Mouse (Mus musculus): ENCODE results near the gene Dmc1. TPM values are rescaled to one million over a fixed set of nuclear protein-coding genes. Genes with fewer than 3 reads are reported as not detected.

Dmc1 gene
- total RNA-seq, 1 experiment from 2014 or later = 2.8 TPM

DNA sequence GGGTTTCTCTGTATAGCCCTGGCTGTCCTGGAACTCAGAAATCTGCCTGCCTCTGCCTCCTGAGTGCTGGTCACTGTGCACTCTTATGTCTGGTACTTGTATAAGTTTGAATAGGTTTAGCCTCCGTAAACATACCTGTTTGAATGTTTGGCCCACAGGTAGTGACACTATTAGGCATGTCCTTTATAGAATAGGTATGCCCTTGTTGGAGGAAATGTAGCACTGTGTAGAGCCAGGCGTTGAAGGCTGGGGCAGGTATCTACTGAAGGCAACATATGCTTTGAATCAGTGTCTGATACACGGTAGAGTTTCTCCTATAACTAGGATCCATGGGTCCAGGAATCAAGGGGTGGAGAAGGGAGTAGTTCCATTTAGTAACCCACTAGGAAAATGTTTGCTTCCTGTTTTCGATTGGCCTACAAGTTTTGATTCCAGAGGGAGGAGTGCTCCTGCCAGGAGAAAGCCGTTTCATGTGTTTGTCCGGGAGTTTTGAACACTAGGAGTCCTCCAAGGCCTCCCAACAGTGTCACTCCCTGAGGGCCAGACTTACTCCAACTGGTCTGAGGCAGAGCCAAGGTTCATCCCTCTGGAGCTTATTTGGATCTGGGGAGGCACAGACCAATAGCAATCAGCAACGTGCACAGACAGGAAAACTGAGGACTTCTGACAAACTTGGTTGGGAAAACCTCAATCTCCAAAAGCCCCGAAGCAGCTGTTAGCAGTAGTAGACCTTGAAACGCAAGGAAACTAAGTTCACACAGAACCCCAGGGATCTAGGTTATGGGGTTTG, 78.7 kb downstream of the Dmc1 start:
- no peak for ATAC-seq (replicated peaks in 1 of 2; ENCODE audit: insufficient read depth in 1 of 2, low FRiP score in 2 of 2, low TSS enrichment in 1 of 2, low read depth in 1 of 2, poor library complexity in 2 of 2, severe bottlenecking in 2 of 2)

DNA sequence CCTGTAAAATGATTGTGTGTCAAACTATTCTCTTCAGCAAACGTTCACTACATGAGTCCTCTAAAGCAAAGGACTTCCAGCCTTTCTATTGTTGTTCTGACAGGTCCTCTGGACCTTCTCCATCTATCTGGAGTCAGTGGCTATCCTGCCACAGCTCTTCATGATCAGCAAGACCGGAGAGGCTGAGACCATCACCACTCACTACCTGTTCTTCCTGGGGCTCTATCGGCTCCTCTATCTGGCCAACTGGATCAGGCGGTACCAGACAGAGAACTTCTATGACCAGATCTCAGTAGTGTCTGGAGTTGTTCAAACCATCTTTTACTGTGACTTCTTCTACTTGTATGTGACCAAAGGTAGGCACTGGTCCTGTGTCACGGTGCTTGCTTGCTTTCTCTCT, 79.3 kb downstream of the Dmc1 start:
- no peak for ATAC-seq (replicated peaks in 1 of 2; ENCODE audit: insufficient read depth in 1 of 2, low FRiP score in 2 of 2, low TSS enrichment in 1 of 2, low read depth in 1 of 2, poor library complexity in 2 of 2, severe bottlenecking in 2 of 2)

DNA sequence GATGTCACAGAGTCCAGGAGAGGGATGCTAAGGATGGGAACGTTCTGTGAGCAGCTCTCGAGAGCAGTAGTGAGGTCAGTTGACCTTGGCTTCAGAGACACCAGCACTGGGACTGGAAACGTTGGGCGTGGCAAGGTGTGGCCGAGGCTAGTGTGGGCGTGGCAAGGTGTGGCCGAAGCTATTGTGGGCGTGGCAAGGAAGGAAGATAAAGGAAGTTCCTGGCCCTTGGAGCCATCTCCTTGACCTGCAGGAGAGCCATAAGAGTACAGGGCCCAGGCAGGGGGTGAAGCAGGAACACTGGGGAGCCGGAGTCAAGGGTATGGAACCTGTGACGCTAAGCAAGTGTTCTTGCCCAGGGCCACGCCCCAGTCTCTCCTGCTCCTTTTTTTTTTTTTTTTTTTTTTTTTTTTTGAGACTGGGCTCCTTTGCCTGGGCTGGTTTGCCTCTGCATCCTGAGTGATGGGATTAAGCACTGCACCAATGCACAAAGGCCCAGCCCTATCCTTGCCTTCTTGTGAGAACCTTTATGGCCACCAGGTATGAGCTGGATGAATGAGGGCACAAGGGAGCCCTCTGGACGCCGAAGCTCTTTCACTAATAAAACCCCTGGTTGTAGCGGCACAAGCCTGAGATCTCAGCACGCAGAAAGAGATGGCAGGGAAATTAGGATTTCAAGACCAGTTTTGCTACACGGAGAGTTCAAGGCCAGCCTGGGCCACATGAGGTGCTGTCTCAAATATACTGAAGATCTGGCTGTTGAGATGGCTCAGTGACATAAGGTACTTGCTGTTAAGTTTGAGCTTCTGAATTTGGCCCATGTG, 85.3 kb downstream of the Dmc1 start:
- no peak for ATAC-seq (replicated peaks in 1 of 2; ENCODE audit: insufficient read depth in 1 of 2, low FRiP score in 2 of 2, low TSS enrichment in 1 of 2, low read depth in 1 of 2, poor library complexity in 2 of 2, severe bottlenecking in 2 of 2)

DNA sequence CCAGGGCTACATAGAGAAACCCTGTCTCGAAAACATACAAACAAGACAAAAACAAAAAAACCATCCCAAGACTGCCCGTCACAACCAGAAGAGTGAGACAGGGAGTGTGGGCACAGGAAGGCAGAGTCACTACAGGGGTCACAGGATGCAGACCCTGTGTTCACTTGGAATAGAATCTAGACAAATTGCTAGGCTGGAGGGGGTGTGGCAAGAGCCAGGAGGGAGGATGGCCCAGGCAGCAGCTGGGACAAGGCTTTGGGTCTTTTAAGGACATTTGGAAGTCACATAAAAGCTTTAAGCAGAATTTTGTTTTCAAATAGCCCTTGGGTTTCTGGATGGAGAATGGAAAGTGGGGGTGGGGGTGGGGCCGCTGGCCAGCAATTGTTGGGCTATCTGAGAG, 86.3 kb downstream of the Dmc1 start:
- ATAC-seq (replicated peaks in 1 of 2; ENCODE audit: insufficient read depth in 1 of 2, low FRiP score in 2 of 2, low TSS enrichment in 1 of 2, low read depth in 1 of 2, poor library complexity in 2 of 2, severe bottlenecking in 2 of 2) = no peak

DNA sequence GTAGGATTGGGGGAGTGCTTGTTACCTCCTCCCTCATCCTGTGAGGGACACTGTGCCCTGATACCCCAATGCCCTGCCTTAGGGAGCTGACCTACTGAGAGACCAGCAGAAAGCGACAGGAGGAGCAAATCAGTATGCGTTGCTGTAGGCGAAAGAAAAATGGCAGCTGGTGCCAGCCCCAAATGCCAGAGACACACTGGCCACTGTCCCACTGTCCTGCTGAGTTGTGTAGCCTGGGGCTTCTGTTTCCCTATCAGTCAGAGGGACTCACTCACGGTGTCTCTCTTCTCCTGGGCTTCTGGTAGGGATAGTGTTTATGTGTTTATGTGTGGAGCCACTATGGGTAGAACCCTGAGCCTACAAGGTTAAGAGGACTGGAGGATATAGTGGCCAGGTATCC, 87.2 kb downstream of the Dmc1 start:
- ATAC-seq (replicated peaks in 1 of 2; ENCODE audit: insufficient read depth in 1 of 2, low FRiP score in 2 of 2, low TSS enrichment in 1 of 2, low read depth in 1 of 2, poor library complexity in 2 of 2, severe bottlenecking in 2 of 2) = no peak

DNA sequence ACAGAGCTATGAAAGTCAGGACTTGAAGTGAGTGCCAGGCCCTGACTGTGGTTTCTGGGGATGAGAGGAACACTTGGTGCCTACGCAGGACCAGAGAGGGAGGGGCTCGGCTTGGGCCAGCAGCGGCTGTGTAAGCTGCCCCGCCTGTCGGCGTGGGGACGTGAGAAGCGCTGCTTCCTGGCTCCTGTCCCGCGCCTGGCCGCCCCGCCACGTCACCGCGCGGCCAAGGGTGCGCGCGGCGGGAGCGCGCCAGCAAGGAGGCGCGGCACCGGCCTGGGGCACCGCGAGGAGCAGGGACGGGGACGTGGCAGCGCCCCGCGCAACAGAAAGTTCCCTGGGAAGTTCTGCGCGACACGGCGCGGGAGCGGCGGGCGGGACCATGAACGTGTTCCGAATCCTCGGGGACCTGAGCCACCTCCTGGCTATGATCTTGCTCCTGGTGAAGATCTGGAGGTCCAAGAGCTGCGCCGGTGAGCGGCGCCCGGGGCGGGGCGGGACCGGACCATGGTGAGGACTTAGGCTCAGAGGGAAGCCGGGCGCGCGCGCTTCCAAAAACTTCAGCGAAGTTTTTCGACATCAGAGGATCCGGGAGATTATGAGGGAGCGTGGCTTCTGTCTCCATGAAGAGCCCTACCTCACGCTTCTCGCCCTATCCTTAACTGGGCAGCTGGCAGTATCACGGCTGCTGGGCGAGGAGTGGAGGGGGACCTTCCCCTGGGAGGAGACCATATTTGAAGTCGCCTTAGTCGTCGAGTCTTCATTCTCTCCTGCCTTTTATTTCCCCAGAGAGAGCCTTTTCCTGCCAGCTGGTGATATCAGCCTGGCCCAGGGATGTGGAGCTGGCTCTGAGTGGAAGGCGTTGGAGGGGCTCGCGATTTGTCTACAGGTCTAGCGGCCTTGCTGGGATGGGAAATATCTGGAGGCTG, 88.5 kb downstream of the Dmc1 start, which contains the start of gene Kdelr3:
Gene Kdelr3 (plus strand): TSS at position 241 of the 926 bp plus-strand sequence.
- ATAC-seq (replicated peaks in 1 of 2; ENCODE audit: insufficient read depth in 1 of 2, low FRiP score in 2 of 2, low TSS enrichment in 1 of 2, low read depth in 1 of 2, poor library complexity in 2 of 2, severe bottlenecking in 2 of 2) = peak; percentile 9 to 27; a peak in 1 of 4 replicates

DNA sequence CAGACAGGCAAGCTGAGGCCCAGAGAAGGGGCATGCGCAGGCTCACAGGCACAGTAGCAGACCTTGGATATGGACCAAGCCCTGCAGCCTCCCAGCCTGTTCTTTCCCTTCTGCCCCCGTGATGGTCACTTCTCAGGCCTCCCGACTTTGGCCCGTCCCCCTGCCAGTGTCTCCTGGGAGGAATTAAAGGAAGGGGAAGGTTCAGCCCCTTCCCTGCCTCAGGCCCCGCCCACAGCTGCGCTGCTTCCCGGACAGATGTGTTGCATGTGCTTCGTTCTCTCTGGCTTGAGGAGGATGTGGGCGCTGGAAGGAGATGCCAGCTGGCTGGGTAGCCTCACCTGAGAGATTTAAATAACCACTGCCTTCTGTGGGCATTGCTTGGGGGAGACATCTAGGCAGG, 91.0 kb downstream of the Dmc1 start:
- ATAC-seq (replicated peaks in 1 of 2; ENCODE audit: insufficient read depth in 1 of 2, low FRiP score in 2 of 2, low TSS enrichment in 1 of 2, low read depth in 1 of 2, poor library complexity in 2 of 2, severe bottlenecking in 2 of 2) = no peak

DNA sequence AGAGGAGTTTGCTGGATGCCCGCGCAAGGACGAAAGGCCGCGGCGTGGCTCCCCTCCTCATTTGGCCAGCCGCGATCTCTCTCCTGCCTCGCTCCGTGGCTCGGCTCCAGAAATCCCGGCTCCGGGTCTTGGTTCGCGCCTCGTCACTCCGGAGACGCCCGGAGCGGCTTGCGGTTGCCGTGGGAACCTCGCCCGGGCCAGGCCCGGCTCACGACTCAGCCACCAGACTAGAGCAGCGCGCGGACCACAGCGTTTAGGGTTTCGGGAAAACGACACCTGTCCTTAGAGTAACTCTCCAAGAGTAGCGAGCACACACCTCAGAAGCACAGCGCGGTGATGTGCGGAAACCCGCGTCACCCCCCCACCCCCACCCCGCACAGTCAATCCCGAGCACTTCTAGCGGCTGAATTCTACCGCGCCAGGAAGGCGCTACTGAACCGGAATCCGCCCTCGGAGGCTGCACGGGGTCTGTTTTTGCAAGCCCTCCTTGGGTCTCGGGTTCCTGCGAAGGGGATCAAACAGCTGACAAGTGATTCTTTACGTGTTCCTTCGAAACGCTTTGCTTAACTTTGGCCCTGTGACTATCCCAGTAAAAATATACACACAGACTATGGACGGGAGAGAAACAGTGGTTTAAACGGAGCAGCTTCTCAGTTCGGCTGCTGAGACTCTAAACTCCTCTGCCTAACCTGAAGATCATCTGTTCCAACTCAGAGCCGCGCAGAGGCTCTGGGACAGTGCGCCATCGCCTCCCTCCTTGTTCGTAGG, 93.2 kb downstream of the Dmc1 start:
- ATAC-seq (replicated peaks in 1 of 2; ENCODE audit: insufficient read depth in 1 of 2, low FRiP score in 2 of 2, low TSS enrichment in 1 of 2, low read depth in 1 of 2, poor library complexity in 2 of 2, severe bottlenecking in 2 of 2) = peak; percentile 51 to 66; a peak in 3 of 4 replicates

Other genes with a start within 250 kb of the Dmc1 start
- 3.5 and 6.5 TPM in 2 replicates for gene Tmem184b, start 201.5 kb downstream of the Dmc1 start, total RNA-seq (2017)
- 55.3 and 55.5 TPM in 2 replicates for gene Csnk1e, start 149.5 kb downstream of the Dmc1 start, total RNA-seq (2017)
- not detected in 2 replicates for gene Kcnj4, start 99.9 kb downstream of the Dmc1 start, total RNA-seq (2017)
- gene Kdelr3, start 88.7 kb downstream of the Dmc1 start, total RNA-seq (2017) = not detected in 2 replicates
- gene Ddx17, start 58.4 kb downstream of the Dmc1 start, total RNA-seq (2017) = 243 and 272 TPM in 2 replicates
- gene Fam227a, start 53.8 kb upstream of the Dmc1 start, total RNA-seq (2017) = 0.44 and 1.7 TPM in 2 replicates
- gene Cby1, start 54.1 kb upstream of the Dmc1 start, total RNA-seq (2017) = 33.0 and 75.0 TPM in 2 replicates
- gene Tomm22, start 65.8 kb upstream of the Dmc1 start, total RNA-seq (2017) = 52.1 and 75.9 TPM in 2 replicates
- gene Josd1, start 82.8 kb upstream of the Dmc1 start, total RNA-seq (2017) = 33.6 and 35.1 TPM in 2 replicates
- 56.9 and 71.1 TPM in 2 replicates for gene Gtpbp1, start 85.7 kb upstream of the Dmc1 start, total RNA-seq (2017)
- gene Sun2, start 137.4 kb upstream of the Dmc1 start, total RNA-seq (2017) = 110 and 149 TPM in 2 replicates
- 8.3 and 18.0 TPM in 2 replicates for gene Dnal4, start 172.7 kb upstream of the Dmc1 start, total RNA-seq (2017)
- gene Nptxr, start 199.7 kb upstream of the Dmc1 start, total RNA-seq (2017) = 0.30 and 1.7 TPM in 2 replicates
- gene Npcd, start 229.1 kb upstream of the Dmc1 start, total RNA-seq (2017) = not detected in 2 replicates
- 34.1 and 34.2 TPM in 2 replicates for gene Cbx6, start 229.6 kb upstream of the Dmc1 start, total RNA-seq (2017)

Data from hematopoietic stem cell, adult 5-6 weeks (primary cell).